Mouse (Mus musculus): ENCODE data around the gene Fam20c.

The Fam20c gene

GRCm38 (mm10) chr5:138755121-138755452, 773 bp downstream of the Fam20c start:
- ChIA-PET CTCF (interaction anchor here in 2 of 4 experiments (0.5 to 1.6 kb wide), 5 partner anchors 61 to 527 kb away, joined by 3 to 5 read pairs (median 3); no protein-coding TSS in a partner anchor), POLR2A (interaction anchor here in 3 of 4 experiments (0.6 to 2.1 kb wide), 18 partner anchors 16 to 1716 kb away, joined by 3 to 7 read pairs (median 3); partner anchors contain the start of genes A430033K04Rik (in 1 of the 3), Dnaaf5 (in 1 of the 3), Get4 (in 1 of the 3) and Prkar1b (in 1 of the 3))

GRCm38 (mm10) chr5:138755453-138756301, 1.4 kb downstream of the Fam20c start:
- ChIA-PET CTCF (interaction anchor here in 3 of 4 experiments (0.5 to 1.6 kb wide), 6 partner anchors 17 to 981 kb away, joined by 3 to 5 read pairs (median 3); partner anchors contain the start of gene Micall2 (in 1 of the 3)), POLR2A (interaction anchor here in 3 of 4 experiments (0.6 to 2.1 kb wide), 17 partner anchors 11 to 496 kb away, joined by 3 to 7 read pairs (median 3); partner anchors contain the start of genes Dnaaf5 (in 1 of the 3), Get4 (in 1 of the 3), Prkar1b (in 1 of the 3) and Sun1 (in 1 of the 3))

GRCm38 (mm10) chr5:138756311-138757085, 2.2 kb downstream of the Fam20c start:
- ChIA-PET POLR2A (interaction anchor here in 3 of 4 experiments (0.6 to 1.2 kb wide), 6 partner anchors 10 to 445 kb away, joined by 3 to 4 read pairs (median 3); partner anchors contain the start of gene Zfp68 (in 1 of the 3)), CTCF (interaction anchor here (0.6 to 0.7 kb wide), 4 partner anchors 239 to 811 kb away, joined by 3 to 7 read pairs (median 3); no protein-coding TSS in a partner anchor)

- ChIA-PET CTCF (interaction anchor here in 3 of 4 experiments (0.6 to 0.7 kb wide), 4 partner anchors 91 to 810 kb away, joined by 3 read pairs; no protein-coding TSS in a partner anchor), POLR2A (interaction anchor here in 1 of 4 experiments (0.6 kb wide), 1 partner anchor 10 kb away, joined by 3 read pairs; no protein-coding TSS in a partner anchor)
Measured at GRCm38 (mm10) chr5:138757135-138757534, 2.8 kb downstream of the Fam20c start.

- ChIA-PET POLR2A (no interaction called here), CTCF (interaction anchor here in 1 of 4 experiments (0.6 kb wide), 1 partner anchor 91 kb away, joined by 3 read pairs; no protein-coding TSS in a partner anchor)
Measured at GRCm38 (mm10) chr5:138757616-138758015, 3.3 kb downstream of the Fam20c start.

GRCm38 (mm10) chr5:138758533-138758932, 4.2 kb downstream of the Fam20c start:
- CTCF ChIA-PET, result interaction anchor here in 2 of 4 experiments (0.5 to 0.6 kb wide), 2 partner anchors 19 to 1727 kb away, joined by 3 to 5 read pairs; no protein-coding TSS in a partner anchor
- POLR2A ChIA-PET, result interaction anchor here in 2 of 4 experiments (0.5 to 0.9 kb wide), 4 partner anchors 14 to 262 kb away, joined by 3 to 5 read pairs (median 3); no protein-coding TSS in a partner anchor

GRCm38 (mm10) chr5:138761836-138762334, 7.6 kb downstream of the Fam20c start:
- ChIA-PET CTCF (interaction anchor here in 1 of 4 experiments (0.5 kb wide), 1 partner anchor 51 kb away, joined by 6 read pairs; no protein-coding TSS in a partner anchor), POLR2A (interaction anchor here in 1 of 4 experiments (0.8 kb wide), 1 partner anchor 294 kb away, joined by 3 read pairs; no protein-coding TSS in a partner anchor)

- CTCF ChIA-PET, result no interaction called here
- POLR2A ChIA-PET, result interaction anchor here in 2 of 4 experiments (0.8 to 1.3 kb wide), 2 partner anchors 15 to 295 kb away, joined by 3 read pairs; no protein-coding TSS in a partner anchor
Measured at GRCm38 (mm10) chr5:138762361-138762760, 8.0 kb downstream of the Fam20c start.

- ChIA-PET CTCF (no interaction called here), POLR2A (no interaction called here)
Measured at GRCm38 (mm10) chr5:138764601-138765000, 10.3 kb downstream of the Fam20c start.

- CTCF ChIA-PET, result no interaction called here
Measured at GRCm38 (mm10) chr5:138767650-138768049, 13.3 kb downstream of the Fam20c start.

GRCm38 (mm10) chr5:138768704-138769103, 14.4 kb downstream of the Fam20c start:
- ChIA-PET POLR2A (no interaction called here), CTCF (no interaction called here)

More at GRCm38 (mm10) chr5:138767650-138768049, 13.3 kb downstream of the Fam20c start:
- POLR2A ChIA-PET, result no interaction called here

- CTCF ChIA-PET, result no interaction called here
- POLR2A ChIA-PET, result no interaction called here
Measured at GRCm38 (mm10) chr5:138769126-138769525, 14.8 kb downstream of the Fam20c start.

- ChIA-PET POLR2A (no interaction called here), CTCF (no interaction called here)
Measured at GRCm38 (mm10) chr5:138775096-138775495, 20.8 kb downstream of the Fam20c start.

GRCm38 (mm10) chr5:138776346-138776745, 22.0 kb downstream of the Fam20c start:
- ChIA-PET CTCF (no interaction called here), POLR2A (no interaction called here)

GRCm38 (mm10) chr5:138778731-138779463, 24.6 kb downstream of the Fam20c start:
- ChIA-PET CTCF (no interaction called here), POLR2A (no interaction called here)

- POLR2A ChIA-PET, result interaction anchor here in 1 of 4 experiments (0.6 to 0.7 kb wide), 2 partner anchors 111 to 878 kb away, joined by 3 to 4 read pairs; no protein-coding TSS in a partner anchor
- CTCF ChIA-PET, result no interaction called here
Measured at GRCm38 (mm10) chr5:138779655-138780054, 25.3 kb downstream of the Fam20c start.

GRCm38 (mm10) chr5:138782697-138783096, 28.4 kb downstream of the Fam20c start:
- CTCF ChIA-PET, result no interaction called here
- POLR2A ChIA-PET, result no interaction called here

- POLR2A ChIA-PET, result no interaction called here
- CTCF ChIA-PET, result no interaction called here
Measured at GRCm38 (mm10) chr5:138783181-138783580, 28.9 kb downstream of the Fam20c start.

All from embryonic stem cell, embryonic (primary cell).